Mouse (Mus musculus) mouse embryonic stem cell (cell line): ENCODE results near the gene Gm13199.

ENCODE experiments used
- in situ Hi-C, 2 experiments: fragments of 300-500 bp; cut with MboI; formaldehyde crosslinking; loops; 1 replicate in 1 of 2; 3 replicates in 1 of 2; pipeline ENCODE4 v1.14.3; 2019 to 2020; ENCODE audit warnings: low sequenced_read_pairs in 2 of 2, low pct_unique_long_range_greater_than_20kb in 1 of 2, mixed read lengths in 1 of 2; ENCODE audit not compliant: unreplicated experiment in 1 of 2

Gm13199 gene

GRCm38 (mm10) chr2:5862834-5863233, at the start of gene Gm13199:
TSS of gene Gm13199 (minus strand) at chr2:5862934.
- in situ Hi-C loops = no loop called here

- in situ Hi-C loops = no loop called here
Measured at GRCm38 (mm10) chr2:5911282-5911965, 48.7 kb upstream of the Gm13199 start.

GRCm38 (mm10) chr2:5906625-5907024, 43.9 kb upstream of the Gm13199 start:
- in situ Hi-C loops = no loop called here

- in situ Hi-C loops = no loop called here
Measured at GRCm38 (mm10) chr2:5906092-5906491, 43.4 kb upstream of the Gm13199 start.

- in situ Hi-C loops = no loop called here
Measured at GRCm38 (mm10) chr2:5900145-5900544, 37.4 kb upstream of the Gm13199 start.

GRCm38 (mm10) chr2:5894843-5895570, 32.3 kb upstream of the Gm13199 start, which contains the start of gene Sec61a2:
TSS of gene Sec61a2 (minus strand) at chr2:5895432.
- in situ Hi-C loops = no loop called here

- in situ Hi-C loops = no loop called here
Measured at GRCm38 (mm10) chr2:5894296-5894695, 31.6 kb upstream of the Gm13199 start.

- in situ Hi-C loops = no loop called here
Measured at GRCm38 (mm10) chr2:5889412-5889811, 26.7 kb upstream of the Gm13199 start.

- in situ Hi-C loops = no loop called here
Measured at GRCm38 (mm10) chr2:5888865-5889264, 26.1 kb upstream of the Gm13199 start.

GRCm38 (mm10) chr2:5877446-5877845, 14.7 kb upstream of the Gm13199 start:
- in situ Hi-C loops = no loop called here

GRCm38 (mm10) chr2:5869746-5870145, 7.0 kb upstream of the Gm13199 start:
- in situ Hi-C loops = no loop called here

GRCm38 (mm10) chr2:5867681-5868080, 4.9 kb upstream of the Gm13199 start:
- in situ Hi-C loops = no loop called here

- in situ Hi-C loops = no loop called here
Measured at GRCm38 (mm10) chr2:5851866-5852265, 10.9 kb downstream of the Gm13199 start.

GRCm38 (mm10) chr2:5851116-5851515, 11.6 kb downstream of the Gm13199 start:
- in situ Hi-C loops = no loop called here

GRCm38 (mm10) chr2:5845826-5846225, 16.9 kb downstream of the Gm13199 start:
- in situ Hi-C loops = no loop called here

- in situ Hi-C loops = no loop called here
Measured at GRCm38 (mm10) chr2:5844873-5845631, 17.7 kb downstream of the Gm13199 start, which contains the start of the genes Nudt5 and Cdc123. TSS of gene Nudt5 (plus strand) at chr2:5845019. TSS of gene Cdc123 (minus strand) at chr2:5845164.

- in situ Hi-C loops = no loop called here
Measured at GRCm38 (mm10) chr2:5844181-5844872, 18.4 kb downstream of the Gm13199 start.

- in situ Hi-C loops = no loop called here
Measured at GRCm38 (mm10) chr2:5840815-5841214, 21.9 kb downstream of the Gm13199 start.
